Mouse (Mus musculus) kidney, adult 2 months (tissue): Measurements from ENCODE around the gene Dbx2.

Experiments used
- CTCF ChIP-seq: fragments of 200-500 bp; conservative IDR thresholded peaks from 2 replicates; pipeline ENCODE4 v1.5.1; 2011; ENCODE audit warnings: low read depth, mild to moderate bottlenecking, control low read depth, low read length, moderate library complexity, mixed read lengths; ENCODE audit not compliant: insufficient read depth, insufficient read length
- POLR2A ChIP-seq: fragments of 200-500 bp; IDR thresholded peaks from one replicate; pipeline ENCODE4 v1.6.1; 2011; ENCODE audit warnings: low read depth, low read length, control low read depth

DNA sequence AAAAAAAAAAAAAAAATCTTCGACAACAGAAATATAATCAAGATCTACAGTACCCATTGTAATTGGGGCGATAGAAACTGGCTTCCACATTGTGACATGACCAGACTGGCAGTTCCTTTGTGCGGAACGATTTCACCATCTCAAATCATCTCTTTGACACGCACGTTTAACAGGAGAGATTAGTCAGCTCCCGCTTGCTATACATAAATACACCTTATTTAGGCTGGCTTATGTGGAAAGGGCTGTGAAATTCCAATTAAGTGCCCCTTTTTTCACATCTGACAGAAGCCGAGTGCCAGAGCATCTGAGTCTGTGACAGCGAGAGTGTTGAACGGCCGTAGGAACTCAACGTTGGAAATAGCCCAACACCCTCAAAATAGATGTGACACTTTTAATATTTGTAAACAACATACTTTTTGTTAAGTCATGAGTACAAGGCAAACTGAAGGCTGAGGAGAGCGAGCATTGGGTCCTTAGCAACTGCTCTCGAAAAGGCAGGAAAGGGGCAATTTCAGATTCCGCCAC is 12.2 kb downstream of the Dbx2 start:
- no peak for TF ChIP-seq CTCF
- TF ChIP-seq POLR2A: no peak
